ENCODE assay signal across 12 mouse cellular contexts in genomic region chr3:30736809-30737208, GRCm38 (mm10). TPM values are rescaled to one million over a fixed set of nuclear protein-coding genes. Genes with fewer than 3 reads are reported as not detected.
DNase-seq lines count a peak whose midpoint lies in the region; TF ChIP-seq lines count a peak whose summit lies in the region.
"Had no signal": no experiment of that assay in that cellular context is flagged by ENCODE, and none has a peak within 500 bp of the region (broad histone marks: within the 10 kb centered on the region; RNA-seq: fewer than 3 reads in every experiment).

No protein-coding gene starts in this region.

- peak; percentile 24 to 25 for DNase-seq in cerebellum, postnatal 14 days
- DNase-seq in cerebellum, adult 9-10 months, result no peak
- peak; percentile 37 to 50 for DNase-seq in frontal cortex, postnatal 14 days (ENCODE audit: low spot score in 2 of 2)
- DNase-seq in layer of hippocampus, postnatal 25 days (ENCODE audit: extremely low spot score in 1 of 2, low spot score in 1 of 2), result peak; percentile 4 to 8
- no peak for DNase-seq in lung, postnatal 4 days
- DNase-seq in Muller cell, postnatal 12 days (ENCODE audit: inconsistent ontology term), result no peak
- no peak for DNase-seq in adrenal gland, postnatal 36 days
- DNase-seq: adrenal gland, postnatal 14 days had no signal

- TF ChIP-seq POLR2A in myocyte (IDR thresholded peaks at IDR 0.05; ENCODE audit: insufficient read length, low read depth), result no peak

- H3K79me2 ChIP-seq in myocyte (ENCODE audit: control insufficient read depth, insufficient read depth), result no peaks in the 10 kb centered on the region

- peak overlapping the region; percentile 71 for H3K4me2 ChIP-seq in myocyte (ENCODE audit: low read depth)
- H3K4me2 ChIP-seq: neural tube, embryonic 12.5 days had no signal

- H3ac ChIP-seq in myocyte (ENCODE audit: control insufficient read depth, insufficient read length), result no peak overlapping the region

- H3K27me3 ChIP-seq in myocyte (ENCODE audit: control insufficient read depth, insufficient read depth, insufficient read length), result no peaks in the 10 kb centered on the region
- H3K27me3 ChIP-seq: neural tube, embryonic 12.5 days had no signal

- H3K4me3 ChIP-seq in myocyte, result no peak overlapping the region
- H3K4me3 ChIP-seq: neural tube, embryonic 12.5 days had no signal

- H3K36me3 ChIP-seq in myocyte (ENCODE audit: control insufficient read depth, insufficient read depth), result no peaks in the 10 kb centered on the region
- H3K36me3 ChIP-seq: neural tube, embryonic 12.5 days had no signal

TF ChIP-seq in myocyte, 11 proteins besides CTCF, POLR2A, EP300 and RAD21:
- TF ChIP-seq TCF12 (IDR thresholded peaks at IDR 0.05; ENCODE audit: insufficient read depth, poor library complexity, severe bottlenecking), result peak; percentile 20
- no peak for TF ChIP-seq POLR2AphosphoS2 (IDR thresholded peaks at IDR 0.05; ENCODE audit: insufficient read length, low read depth)
- no peak for TF ChIP-seq REST (IDR thresholded peaks at IDR 0.05; ENCODE audit: insufficient read depth, insufficient read length)
- TF ChIP-seq MYOG (IDR thresholded peaks at IDR 0.05; ENCODE audit: control insufficient read depth in 1 of 3, insufficient read depth in 1 of 3, insufficient read length in 2 of 3, low read depth in 2 of 3), result peak in 2 of 3 experiments; percentile 63 to 89
- no peak for TF ChIP-seq E2F4 (IDR thresholded peaks at IDR 0.05; ENCODE audit: insufficient read depth)
- TF ChIP-seq SRF (IDR thresholded peaks at IDR 0.05; ENCODE audit: control insufficient read depth, insufficient read length, low read depth), result no peak
- TF ChIP-seq TCF3 (IDR thresholded peaks at IDR 0.05; ENCODE audit: insufficient read length, low read depth), result no peak
- peak in 1 of 3 experiments; percentile 68 for TF ChIP-seq MYOD1 (IDR thresholded peaks at IDR 0.05; ENCODE audit: control insufficient read depth in 1 of 3, insufficient read length in 2 of 3, low read depth in 2 of 3)
- TF ChIP-seq CEBPB (IDR thresholded peaks at IDR 0.05; ENCODE audit: insufficient read depth, poor library complexity, severe bottlenecking), result no peak
- TF ChIP-seq USF1 (IDR thresholded peaks at IDR 0.05; ENCODE audit: low read depth), result no peak
- no peak for TF ChIP-seq MAX (IDR thresholded peaks at IDR 0.05; ENCODE audit: low read depth)

RNA-seq across cellular contexts. Expression of gene Samd7, which starts 9.3 kb away (rescaled TPM):
- total RNA-seq in layer of hippocampus, postnatal 25 days (2021), result not detected
- not detected for polyA plus RNA-seq in myocyte (2012; fragmentation: generic; extraction: Trizol)
- not detected for total RNA-seq in adrenal gland, postnatal 36 days (2021)
- total RNA-seq: adrenal gland, postnatal 14 days had no signal
- polyA plus RNA-seq: limb, embryonic 11.5 days; neural tube, embryonic 12.5 days had no signal

RNA-seq across cellular contexts. Expression of gene Lrrc31, which starts 37.2 kb away (rescaled TPM):
- total RNA-seq in layer of hippocampus, postnatal 25 days (2021), result not detected
- polyA plus RNA-seq in myocyte (2012; fragmentation: generic; extraction: Trizol), result not detected
- not detected for total RNA-seq in adrenal gland, postnatal 36 days (2021)
- total RNA-seq: gastrocnemius, postnatal 4 days had no signal
- polyA plus RNA-seq: neural tube, embryonic 12.5 days had no signal

RNA-seq across cellular contexts. Expression of gene Sec62, which starts 55.9 kb away (rescaled TPM):
- 10 to 100 TPM; 96.2 to 98.3 TPM for total RNA-seq in layer of hippocampus, postnatal 25 days (2021)
- 19.5 TPM for polyA plus RNA-seq in myocyte (2012; fragmentation: generic; extraction: Trizol)
- 100 to 1,000 TPM in 1 of 2 experiments, 10 to 100 TPM in 1; 97.2 to 105 TPM for total RNA-seq in adrenal gland, postnatal 36 days (2021)

Comparison
In these comparisons a context has a peak if more than half of its experiments do, and no peak if none do; other contexts are left out.
1. DNase-seq: peak in cerebellum, postnatal 14 days (2 of 2), frontal cortex, postnatal 14 days (2 of 2) and layer of hippocampus, postnatal 25 days (2 of 2); none in cerebellum, adult 9-10 months (single experiment), lung, postnatal 4 days (0 of 2), Muller cell, postnatal 12 days (single experiment) and adrenal gland, postnatal 36 days (0 of 2).